Mouse (Mus musculus) lung, postnatal 0 days (tissue): ENCODE measurements around the gene Tuba3a.
A peak's percentile ranks its signal among the peaks of the same experiment; 100 is the strongest.

Experiments
- CTCF ChIP-seq: IDR thresholded peaks from 2 replicates; pipeline ENCODE4 v1.5.1; 2016; ENCODE audit warnings: antibody characterized with exemption, mild to moderate bottlenecking
- EP300 ChIP-seq: IDR thresholded peaks from 2 replicates; pipeline ENCODE4 v1.6.1; 2016; ENCODE audit warnings: antibody characterized with exemption, mild to moderate bottlenecking, control low read depth

DNA sequence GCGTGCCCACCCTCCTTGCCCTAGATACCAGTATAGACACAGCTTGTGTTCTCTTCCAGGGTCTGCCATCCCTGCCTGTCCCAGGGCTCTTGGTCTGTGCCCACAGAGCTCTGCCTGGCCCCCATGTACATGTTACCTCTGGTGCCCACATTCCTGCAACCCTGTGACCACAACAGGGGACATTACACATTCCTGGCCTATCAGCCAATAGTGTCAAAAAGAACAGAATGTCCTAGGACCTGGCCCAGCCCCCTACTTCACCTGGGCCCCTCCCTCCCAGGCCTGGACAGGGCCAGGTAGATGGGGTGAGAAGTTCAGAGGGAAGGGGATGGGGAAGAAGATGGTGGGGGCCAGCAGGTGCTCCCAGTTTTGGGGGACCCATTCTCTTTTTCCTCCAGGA lies 34.5 kb upstream of the Tuba3a start, which contains the start of gene Scnn1a:
- TF ChIP-seq CTCF (no peak), EP300 (peak; percentile 100)
